Mouse (Mus musculus): ENCODE data around the gene Pim2. TPM values are rescaled to one million over a fixed set of nuclear protein-coding genes. Genes with fewer than 3 reads are reported as not detected.

The Pim2 gene
- polyA plus RNA-seq, 1 experiment: 4.0 TPM

DNA sequence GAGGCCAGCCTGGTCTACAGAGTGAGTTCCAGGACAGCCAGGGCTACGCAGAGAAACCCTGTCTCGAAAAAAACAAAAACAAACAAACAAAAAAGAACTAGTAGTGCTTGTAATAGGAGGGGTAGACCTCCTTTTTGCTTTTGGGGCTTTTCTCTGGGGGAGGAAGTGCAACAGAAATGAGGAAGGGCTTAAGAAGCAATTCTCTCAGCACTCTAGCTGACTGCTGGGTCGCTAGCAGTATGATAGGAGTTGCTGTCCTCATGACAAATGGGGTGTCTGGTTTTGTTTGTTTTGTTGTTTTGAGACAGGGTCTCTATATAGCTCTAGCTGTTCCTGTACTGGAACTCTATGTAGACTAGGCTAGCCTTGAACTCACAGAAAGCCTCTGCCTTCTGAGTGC is 13.5 kb upstream of the Pim2 start:
- Histone ChIP-seq H3K27ac (ENCODE audit: insufficient read depth, low read length) (no peak overlapping the region), H3K4me1 (ENCODE audit: control insufficient read depth, insufficient read depth, low read length) (no peaks in the 10 kb centered on the region), H3K4me3 (ENCODE audit: insufficient read depth, low read length) (no peak overlapping the region)
- no peak for TF ChIP-seq POLR2A (IDR thresholded peaks at IDR 0.05; ENCODE audit: low read depth, low read length)
- TF ChIP-seq CTCF (IDR thresholded peaks at IDR 0.05; ENCODE audit: borderline replicate concordance, insufficient read depth, low read length): no peak

GRCm38 (mm10) chrX:7865343-7865742 is 12.7 kb upstream of the Pim2 start:
- no peaks in the 10 kb centered on the region for H3K4me1 ChIP-seq (ENCODE audit: control insufficient read depth, insufficient read depth, low read length)
- H3K4me3 ChIP-seq (ENCODE audit: insufficient read depth, low read length): no peak overlapping the region
- TF ChIP-seq CTCF (IDR thresholded peaks at IDR 0.05; ENCODE audit: borderline replicate concordance, insufficient read depth, low read length) (no peak), POLR2A (IDR thresholded peaks at IDR 0.05; ENCODE audit: low read depth, low read length) (no peak)
- H3K27ac ChIP-seq (ENCODE audit: insufficient read depth, low read length): no peak overlapping the region

- no peaks in the 10 kb centered on the region for H3K4me1 ChIP-seq (ENCODE audit: control insufficient read depth, insufficient read depth, low read length)
- H3K4me3 ChIP-seq (ENCODE audit: insufficient read depth, low read length): no peak overlapping the region
- no peak overlapping the region for H3K27ac ChIP-seq (ENCODE audit: insufficient read depth, low read length)
- TF ChIP-seq CTCF (IDR thresholded peaks at IDR 0.05; ENCODE audit: borderline replicate concordance, insufficient read depth, low read length): no peak
- TF ChIP-seq POLR2A (IDR thresholded peaks at IDR 0.05; ENCODE audit: low read depth, low read length): no peak
Observed at GRCm38 (mm10) chrX:7865786-7866185, 12.3 kb upstream of the Pim2 start.

- no peak overlapping the region for H3K27ac ChIP-seq (ENCODE audit: insufficient read depth, low read length)
- no peak overlapping the region for H3K4me3 ChIP-seq (ENCODE audit: insufficient read depth, low read length)
- no peak for TF ChIP-seq POLR2A (IDR thresholded peaks at IDR 0.05; ENCODE audit: low read depth, low read length)
- no peak for TF ChIP-seq CTCF (IDR thresholded peaks at IDR 0.05; ENCODE audit: borderline replicate concordance, insufficient read depth, low read length)
- H3K4me1 ChIP-seq (ENCODE audit: control insufficient read depth, insufficient read depth, low read length): no peaks in the 10 kb centered on the region
Observed at GRCm38 (mm10) chrX:7867141-7867540, 10.9 kb upstream of the Pim2 start.

DNA sequence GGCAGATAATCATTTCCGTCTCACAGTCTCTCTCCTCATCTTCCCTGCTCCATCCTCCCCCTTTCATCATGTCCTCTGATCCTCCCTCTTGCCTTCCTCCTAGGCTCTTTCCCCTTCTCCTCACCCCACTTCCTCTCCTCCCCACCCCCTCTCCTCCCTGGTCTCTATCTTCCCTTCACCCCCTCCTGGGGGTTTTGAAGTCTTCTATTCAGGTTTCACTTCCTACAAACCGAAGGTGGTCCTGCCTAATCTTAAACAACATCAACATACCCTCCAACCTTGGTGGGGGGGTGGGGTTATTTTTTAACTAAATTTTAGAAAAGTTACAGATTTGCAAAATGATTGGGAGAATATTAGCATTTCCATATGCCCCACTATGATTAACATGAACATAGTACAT is 9.6 kb upstream of the Pim2 start:
- no peak overlapping the region for H3K4me3 ChIP-seq (ENCODE audit: insufficient read depth, low read length)
- TF ChIP-seq POLR2A (IDR thresholded peaks at IDR 0.05; ENCODE audit: low read depth, low read length) (no peak), CTCF (IDR thresholded peaks at IDR 0.05; ENCODE audit: borderline replicate concordance, insufficient read depth, low read length) (no peak)
- H3K27ac ChIP-seq (ENCODE audit: insufficient read depth, low read length): no peak overlapping the region
- H3K4me1 ChIP-seq (ENCODE audit: control insufficient read depth, insufficient read depth, low read length): no peaks in the 10 kb centered on the region

DNA sequence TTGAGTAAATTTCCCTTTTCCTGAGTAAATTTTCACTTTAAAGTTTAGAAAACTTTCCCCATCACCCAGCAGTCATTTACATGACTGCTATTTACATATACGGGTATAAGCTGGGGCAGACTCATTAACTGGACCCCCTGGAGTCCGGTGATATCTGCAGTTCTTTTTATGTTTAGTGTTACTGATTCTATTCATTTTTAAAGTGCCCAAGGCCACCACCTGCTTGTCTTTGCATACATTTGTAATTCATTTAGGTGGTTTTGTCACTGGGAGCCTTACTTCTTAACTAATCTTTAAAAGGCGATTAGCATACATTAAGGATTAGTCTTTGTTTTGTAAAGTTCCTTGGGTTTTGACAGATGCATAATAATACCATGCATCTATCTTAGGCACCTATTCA is 8.2 kb upstream of the Pim2 start:
- no peak overlapping the region for H3K4me3 ChIP-seq (ENCODE audit: insufficient read depth, low read length)
- TF ChIP-seq POLR2A (IDR thresholded peaks at IDR 0.05; ENCODE audit: low read depth, low read length) (no peak), CTCF (IDR thresholded peaks at IDR 0.05; ENCODE audit: borderline replicate concordance, insufficient read depth, low read length) (no peak)
- H3K4me1 ChIP-seq (ENCODE audit: control insufficient read depth, insufficient read depth, low read length): no peaks in the 10 kb centered on the region
- H3K27ac ChIP-seq (ENCODE audit: insufficient read depth, low read length): no peak overlapping the region

- 0 out of 2 replicates have a peak, but pooled peaks cover 5% of the 10 kb centered on the region for H3K4me1 ChIP-seq (ENCODE audit: control insufficient read depth, insufficient read depth, low read length)
- H3K4me3 ChIP-seq (ENCODE audit: insufficient read depth, low read length): peak overlapping the region; percentile 14; the same call in 1 of the 2 replicates
- TF ChIP-seq POLR2A (IDR thresholded peaks at IDR 0.05; ENCODE audit: low read depth, low read length): no peak
- no peak overlapping the region for H3K27ac ChIP-seq (ENCODE audit: insufficient read depth, low read length)
Observed at GRCm38 (mm10) chrX:7878495-7878894, 433 bp downstream of the Pim2 start.

GRCm38 (mm10) chrX:7879819-7880218 is 1.8 kb downstream of the Pim2 start:
- no peak overlapping the region for H3K4me3 ChIP-seq (ENCODE audit: insufficient read depth, low read length)

DNA sequence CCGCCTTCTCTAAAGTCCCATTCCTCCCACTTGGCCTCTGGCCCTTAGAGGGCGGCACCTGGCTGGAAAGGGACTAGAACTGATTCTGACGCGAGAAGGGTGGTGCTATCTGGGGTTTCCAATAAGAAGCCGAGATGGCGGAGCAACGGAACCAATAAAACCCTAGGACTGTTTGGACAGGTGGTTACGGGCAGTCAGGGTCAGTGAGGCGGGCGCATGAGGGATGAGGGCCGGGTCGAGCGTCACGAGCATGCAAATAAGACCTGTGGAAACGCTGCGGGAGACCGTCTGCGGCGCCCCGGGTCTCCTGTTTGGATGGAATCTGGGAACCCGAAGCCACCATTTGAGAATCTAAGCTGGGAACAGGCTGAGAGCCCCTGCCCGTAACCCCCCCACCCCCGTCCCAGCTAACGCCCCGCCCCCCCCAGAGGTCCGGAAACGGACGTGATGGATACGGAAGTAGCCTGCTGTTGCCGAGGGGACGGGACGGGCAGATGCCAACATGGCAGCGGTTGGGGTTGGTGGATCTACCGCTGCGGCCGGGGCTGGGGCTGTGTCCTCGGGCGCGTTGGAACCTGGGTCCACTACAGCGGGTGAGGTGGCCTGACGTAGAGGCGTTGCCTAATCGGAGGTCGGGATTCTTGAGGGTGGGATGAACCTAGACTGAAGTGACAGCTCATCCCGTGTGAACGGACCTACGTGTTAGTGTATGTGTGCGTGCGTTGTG is 5.9 kb downstream of the Pim2 start, which contains the start of gene Slc35a2:
TSS of gene Slc35a2 (plus strand) at position 188 of the 727 bp plus-strand sequence.
- H3K4me3 ChIP-seq (ENCODE audit: insufficient read depth, low read length): peak within 1 kb of the TSS; percentile 80
- TF ChIP-seq CTCF (IDR thresholded peaks at IDR 0.05; ENCODE audit: borderline replicate concordance, insufficient read depth, low read length): no peak
- peak; percentile 48 for TF ChIP-seq POLR2A (IDR thresholded peaks at IDR 0.05; ENCODE audit: low read depth, low read length)
- H3K4me1 ChIP-seq (ENCODE audit: control insufficient read depth, insufficient read depth, low read length): 0 out of 2 replicates have a peak, but pooled peaks cover 5% of the 10 kb centered on the region
- peak within 1 kb of the TSS; percentile 69 for H3K27ac ChIP-seq (ENCODE audit: insufficient read depth, low read length)

More at GRCm38 (mm10) chrX:7879819-7880218, 1.8 kb downstream of the Pim2 start:
- 0 out of 2 replicates have a peak, but pooled peaks cover 5% of the 10 kb centered on the region for H3K4me1 ChIP-seq (ENCODE audit: control insufficient read depth, insufficient read depth, low read length)
- no peak overlapping the region for H3K27ac ChIP-seq (ENCODE audit: insufficient read depth, low read length)
- TF ChIP-seq POLR2A (IDR thresholded peaks at IDR 0.05; ENCODE audit: low read depth, low read length) (no peak), CTCF (IDR thresholded peaks at IDR 0.05; ENCODE audit: borderline replicate concordance, insufficient read depth, low read length) (no peak)

DNA sequence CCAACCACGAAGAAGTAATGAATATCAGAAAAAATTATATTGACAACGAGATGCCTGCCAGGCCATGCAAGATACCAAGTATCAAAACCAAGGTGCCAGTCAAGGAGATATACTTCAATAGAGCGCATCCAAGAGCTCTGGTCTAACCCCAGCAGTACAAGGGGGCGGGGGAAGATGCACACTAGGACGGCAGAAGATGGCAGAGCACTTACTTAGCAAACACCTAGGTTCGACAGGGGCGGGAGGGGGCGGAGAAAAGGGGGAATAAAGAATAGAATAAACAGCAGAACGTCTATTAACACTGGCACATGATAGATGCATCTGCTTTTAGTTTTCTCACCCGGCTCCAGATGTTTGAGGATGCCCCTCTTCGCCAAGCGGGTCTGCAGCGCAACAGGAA is 20.1 kb downstream of the Pim2 start:
- H3K4me3 ChIP-seq (ENCODE audit: insufficient read depth, low read length): peak overlapping the region; percentile 59
- H3K27ac ChIP-seq (ENCODE audit: insufficient read depth, low read length): peak overlapping the region; percentile 91; the same call in 1 of the 2 replicates
- no peaks in the 10 kb centered on the region for H3K4me1 ChIP-seq (ENCODE audit: control insufficient read depth, insufficient read depth, low read length)
- TF ChIP-seq POLR2A (IDR thresholded peaks at IDR 0.05; ENCODE audit: low read depth, low read length): no peak
- TF ChIP-seq CTCF (IDR thresholded peaks at IDR 0.05; ENCODE audit: borderline replicate concordance, insufficient read depth, low read length): no peak

All from embryonic fibroblast, embryonic 13.5 days (primary cell).